Mouse (Mus musculus): ENCODE measurements around the gene Plcb4.
"Not testable (repeated sequence)": the region's sequence is repeated elsewhere in the genome, so short reads cannot be mapped to it uniquely, and the experiment has no call there.

Gene Plcb4

DNA sequence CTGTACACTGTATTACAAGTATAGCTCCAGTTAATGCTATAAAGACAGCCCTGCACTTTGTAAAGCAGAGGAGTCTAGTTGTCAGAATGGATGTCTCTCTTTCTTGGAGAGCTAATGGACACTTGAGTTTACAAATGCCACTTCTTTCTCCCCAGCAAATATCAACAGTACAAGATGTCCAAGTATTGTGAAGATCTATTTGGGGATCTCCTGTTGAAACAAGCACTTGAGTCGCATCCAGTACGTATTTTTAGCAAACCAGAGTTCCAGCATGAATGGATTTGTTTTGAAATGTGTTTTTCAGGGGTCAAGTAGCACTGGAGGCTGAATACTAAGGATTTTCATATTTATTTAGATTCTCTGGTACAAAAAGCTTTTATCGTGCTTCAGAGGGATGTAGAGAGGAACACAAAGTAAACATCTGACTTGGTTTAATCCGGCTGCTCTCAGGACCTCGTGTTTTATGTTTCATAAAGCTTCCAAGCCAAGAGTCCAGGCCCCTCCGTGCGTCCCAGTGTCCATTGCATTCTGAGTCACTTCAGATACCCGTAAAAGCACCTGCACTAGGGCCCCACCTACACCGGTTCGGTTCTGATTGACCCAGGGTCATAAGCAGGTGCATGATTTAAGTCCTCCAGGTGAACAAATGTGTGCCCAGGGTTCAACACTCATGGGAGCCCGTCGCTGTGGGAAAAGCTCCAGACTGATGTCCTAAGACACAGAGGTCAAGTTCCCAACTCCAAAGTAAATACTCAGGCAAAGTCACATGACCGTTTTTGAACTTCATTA, 296.1 kb downstream of the Plcb4 start:
- no peak for DNase-seq (ENCODE audit: low read depth, low spot score)

DNA sequence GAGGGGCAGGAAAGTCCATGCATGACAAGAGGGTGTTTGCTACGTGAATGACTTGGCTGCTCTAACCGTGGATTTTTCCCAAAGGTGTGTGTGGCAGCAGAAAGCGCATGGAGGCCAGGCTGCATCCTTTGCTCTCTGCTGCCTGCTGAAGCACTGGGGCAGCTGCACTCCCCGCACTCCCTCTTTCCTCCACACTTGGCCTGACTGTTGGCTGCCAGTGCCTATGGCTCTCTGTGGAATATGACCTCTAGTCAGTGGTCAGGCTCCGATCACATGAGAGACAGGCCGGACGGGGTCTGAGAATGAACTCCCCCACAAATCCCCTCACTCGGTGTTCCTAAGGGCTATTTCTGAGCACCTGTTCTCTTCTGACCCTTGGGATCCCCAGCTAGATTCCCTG, 297.0 kb downstream of the Plcb4 start:
- no peak for DNase-seq (ENCODE audit: low read depth, low spot score)

DNA sequence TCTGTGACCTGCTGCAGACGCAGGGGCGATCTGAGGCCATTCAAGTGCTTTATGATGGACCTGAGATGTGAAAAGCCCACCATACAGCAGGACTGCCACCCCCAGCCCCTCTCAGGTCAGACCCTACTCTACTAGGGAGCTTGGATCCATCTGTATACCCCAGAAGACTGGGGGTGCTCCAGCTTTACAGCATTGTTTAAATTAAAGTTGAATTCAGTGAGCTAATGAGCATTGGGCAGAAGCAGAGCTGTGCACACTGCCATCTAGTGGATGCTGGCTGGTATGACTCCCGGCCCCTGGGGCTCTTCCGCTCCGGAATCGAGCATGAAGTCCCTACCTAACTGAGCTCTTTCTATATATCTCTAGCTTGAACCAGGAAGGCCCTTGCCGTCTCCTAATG, 298.9 kb downstream of the Plcb4 start:
- peak; percentile 50 for DNase-seq (ENCODE audit: low read depth, low spot score)

DNA sequence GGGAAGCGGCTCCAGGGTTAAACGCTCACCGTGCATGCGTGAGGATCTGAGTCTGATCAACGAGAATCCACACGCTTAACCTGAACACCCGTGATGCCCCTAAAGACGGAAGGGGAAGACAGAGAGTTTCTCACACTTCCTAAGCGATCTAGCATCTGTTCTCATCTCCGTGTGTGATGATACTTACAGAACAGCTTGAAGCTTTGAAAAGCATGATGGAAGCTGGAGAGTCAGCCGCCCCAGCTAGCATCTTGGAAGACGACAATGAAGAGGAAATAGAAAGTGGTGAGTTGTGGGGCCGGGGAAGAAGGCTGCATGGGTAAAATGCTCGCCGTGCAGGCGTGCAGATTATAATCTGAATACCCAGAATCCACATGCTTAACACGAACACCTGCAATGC, 299.6 kb downstream of the Plcb4 start:
- no peak for DNase-seq (ENCODE audit: low read depth, low spot score)

DNA sequence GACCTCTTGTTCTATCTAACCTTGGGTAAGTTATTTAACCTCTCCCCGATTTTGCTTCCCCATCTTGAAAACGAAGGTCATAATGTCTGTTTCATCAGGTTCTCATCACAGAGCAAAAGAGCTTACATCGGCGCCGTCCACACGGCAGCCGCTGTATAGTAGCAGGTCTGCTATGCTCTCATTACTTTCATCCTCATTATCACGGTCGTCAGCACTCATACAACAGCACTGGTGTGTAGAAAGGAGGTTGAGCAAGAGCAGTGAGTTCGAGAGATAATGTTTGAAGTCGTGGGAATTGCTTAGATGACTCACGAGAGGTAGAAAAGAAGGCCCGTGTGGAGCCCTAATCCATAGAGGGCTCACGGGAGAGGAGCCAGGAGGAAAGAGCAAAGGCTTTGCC, 304.3 kb downstream of the Plcb4 start:
- DNase-seq (ENCODE audit: low read depth, low spot score): no peak

DNA sequence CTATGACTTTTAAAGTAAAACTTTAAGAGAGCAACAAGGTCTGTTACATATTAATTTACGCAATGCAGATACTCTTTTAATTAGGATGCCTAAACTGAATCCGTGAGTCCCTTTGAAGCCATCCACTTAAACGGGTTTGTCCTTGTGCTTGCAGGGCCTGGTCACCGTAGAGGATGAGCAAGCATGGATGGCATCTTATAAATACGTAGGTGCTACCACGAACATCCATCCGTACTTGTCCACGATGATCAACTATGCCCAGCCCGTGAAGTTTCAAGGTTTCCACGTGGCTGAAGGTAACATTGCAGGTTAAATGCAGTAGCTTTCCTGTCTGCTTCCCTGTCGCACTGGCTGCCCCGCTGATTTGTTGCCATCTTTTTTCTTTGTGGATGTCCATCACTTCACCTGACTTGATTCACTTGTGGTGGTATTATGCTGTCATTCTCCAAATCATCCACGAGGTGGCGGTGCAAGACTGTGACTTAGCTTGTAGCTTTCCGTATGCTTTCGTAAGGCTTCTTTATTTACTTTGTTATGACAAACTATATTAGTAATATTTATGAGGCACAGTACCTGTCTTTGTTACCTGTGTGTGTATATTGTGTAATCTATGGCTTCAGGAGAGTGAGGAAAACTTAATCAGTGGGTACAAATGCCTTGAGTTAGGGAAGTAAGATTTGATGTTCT, 308.2 kb downstream of the Plcb4 start:
- DNase-seq (ENCODE audit: low read depth, low spot score): peak; percentile 20

DNA sequence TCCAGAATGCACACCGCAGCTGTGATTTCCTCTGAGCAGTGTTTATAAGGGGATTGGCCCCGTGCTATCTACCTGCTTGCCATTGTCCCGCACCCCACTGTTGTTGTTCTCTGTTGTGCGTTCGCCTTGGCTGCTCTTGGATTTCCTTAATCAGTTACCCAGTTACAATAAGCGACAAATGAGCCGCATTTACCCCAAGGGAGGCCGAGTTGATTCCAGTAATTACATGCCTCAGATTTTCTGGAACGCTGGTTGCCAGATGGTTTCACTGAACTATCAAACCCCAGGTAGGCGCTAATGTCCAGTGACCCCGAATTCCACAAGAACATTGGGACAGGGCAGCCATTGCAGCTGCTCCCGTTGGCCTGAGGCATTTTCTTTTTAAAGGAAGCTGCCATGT, 309.3 kb downstream of the Plcb4 start:
- DNase-seq (ENCODE audit: low read depth, low spot score): no peak

DNA sequence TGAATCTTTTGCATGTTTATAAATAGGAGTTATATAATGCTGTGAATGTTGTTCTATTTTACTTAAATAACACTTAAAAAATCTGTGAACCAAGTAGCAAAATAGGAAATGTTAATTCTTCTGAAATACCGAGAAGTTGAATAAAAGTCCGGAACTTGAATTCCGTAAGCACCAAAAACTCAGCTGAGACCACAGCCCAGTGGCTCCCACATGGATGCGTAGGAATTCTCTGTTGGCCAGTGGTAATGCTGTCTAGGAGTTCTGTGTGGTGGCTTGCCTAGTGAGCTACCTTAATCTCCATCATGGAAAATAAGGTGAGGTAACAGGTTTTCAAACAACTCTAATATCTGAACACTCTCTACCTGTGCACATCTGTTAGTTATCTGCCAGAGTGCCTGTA, 312.1 kb downstream of the Plcb4 start:
- no peak for DNase-seq (ENCODE audit: low read depth, low spot score)

DNA sequence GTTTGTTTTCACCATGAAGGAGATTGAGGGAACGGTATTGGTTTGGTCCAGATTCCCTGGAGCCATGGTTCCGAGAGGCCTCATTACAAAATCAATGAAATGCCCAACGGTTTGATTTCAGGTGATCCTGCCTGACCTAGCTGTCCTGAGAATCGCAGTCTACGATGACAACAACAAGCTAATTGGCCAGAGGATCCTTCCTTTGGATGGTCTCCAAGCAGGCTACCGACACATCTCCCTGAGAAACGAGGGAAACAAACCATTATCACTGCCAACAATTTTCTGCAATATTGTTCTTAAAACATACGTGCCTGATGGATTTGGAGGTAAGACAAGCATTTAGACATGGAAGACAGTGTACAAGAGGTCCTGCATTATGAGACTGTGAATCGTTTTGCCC, 317.2 kb downstream of the Plcb4 start:
- DNase-seq (ENCODE audit: low read depth, low spot score): no peak

DNA sequence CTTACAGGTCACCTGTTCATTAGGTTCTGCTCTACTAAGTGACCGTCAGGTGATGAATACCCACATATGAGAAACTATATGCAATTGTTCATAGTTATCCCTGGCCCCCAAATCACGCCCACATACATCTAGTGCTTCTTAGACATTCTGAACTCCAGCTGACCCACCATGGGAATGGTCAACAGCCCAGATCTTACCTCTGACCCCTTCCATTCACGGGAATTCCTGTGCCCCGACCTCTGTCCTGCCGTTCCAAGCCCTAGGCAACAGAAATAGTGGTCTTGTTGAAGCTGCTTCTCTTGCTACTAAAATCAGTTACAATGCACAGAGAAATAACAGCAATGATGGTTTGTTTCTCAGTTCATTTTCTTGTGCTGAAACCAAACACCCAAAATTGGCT, 320.0 kb downstream of the Plcb4 start:
- no peak for DNase-seq (ENCODE audit: low read depth, low spot score)

DNA sequence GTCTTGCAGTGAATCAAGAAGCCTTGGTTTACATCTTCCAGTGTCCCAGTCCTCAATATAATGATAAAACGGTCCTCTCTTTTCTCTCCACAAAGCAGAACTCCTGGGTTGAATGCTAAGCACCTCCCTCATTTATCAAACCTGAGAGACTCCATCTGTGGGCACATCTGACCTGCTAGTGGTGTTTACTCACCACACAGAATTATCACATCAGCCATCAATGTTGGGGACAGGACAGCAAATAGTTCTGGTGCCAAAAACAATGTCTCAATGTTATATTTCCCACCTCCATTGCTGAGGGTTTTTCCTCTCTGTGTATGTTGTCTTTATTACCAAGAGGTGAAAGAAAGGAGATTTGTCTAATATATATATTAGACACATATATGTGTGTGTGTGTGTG, 321.6 kb downstream of the Plcb4 start:
- no peak for DNase-seq (ENCODE audit: low read depth, low spot score)

DNA sequence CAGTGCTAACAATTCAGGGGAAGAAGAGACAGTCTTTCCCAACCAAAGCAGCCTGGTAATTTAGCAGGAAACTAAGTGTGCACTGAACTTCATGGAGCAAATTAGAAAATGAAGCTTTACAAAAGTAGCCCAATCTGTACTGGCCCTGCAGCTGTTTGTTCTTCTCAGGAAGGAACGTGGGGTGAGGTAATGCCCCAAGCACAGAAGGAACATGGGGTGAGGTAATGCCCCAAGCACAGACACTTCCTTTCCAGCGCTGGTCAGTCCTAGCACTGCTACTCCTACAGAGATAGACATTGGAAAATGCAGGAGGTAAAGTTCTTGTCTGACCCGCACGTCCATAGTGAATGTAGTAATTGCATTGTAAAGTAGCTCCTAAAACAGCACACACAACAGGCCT, 325.2 kb downstream of the Plcb4 start:
- no peak for DNase-seq (ENCODE audit: low read depth, low spot score)

DNA sequence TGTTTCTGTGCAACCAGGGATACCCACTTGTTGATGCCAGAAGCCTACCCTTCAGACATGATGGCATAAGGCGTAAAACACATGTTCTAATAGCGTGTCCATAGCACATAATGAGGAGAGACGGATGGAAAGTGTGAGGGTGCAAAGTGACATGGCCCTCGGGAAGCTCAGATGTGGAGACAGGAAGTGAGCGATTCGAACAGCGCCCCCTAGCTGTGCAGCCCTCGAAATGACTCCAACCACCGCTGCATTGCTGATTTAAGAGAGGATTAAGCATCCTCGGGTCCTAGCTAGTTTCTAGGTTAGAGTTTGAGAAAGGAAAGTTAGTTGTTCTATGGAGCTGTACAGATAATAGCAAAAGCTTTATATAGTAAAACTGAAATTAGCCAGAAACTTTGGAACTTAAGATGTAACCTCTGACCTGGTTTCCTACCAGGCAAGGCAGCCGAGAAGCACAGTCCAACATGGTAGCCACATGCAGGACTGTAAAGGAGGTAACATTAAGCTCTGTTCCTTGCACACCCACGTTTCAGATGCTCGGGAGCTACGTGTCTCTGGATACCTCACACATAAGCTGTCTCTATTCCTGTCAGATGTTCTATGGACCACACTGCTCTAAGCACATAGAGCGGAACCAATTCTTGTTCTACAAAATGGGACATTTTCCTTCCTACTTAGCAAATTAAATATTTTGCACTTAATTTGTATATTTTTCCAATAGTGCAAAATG, 326.9 kb downstream of the Plcb4 start:
- DNase-seq (ENCODE audit: low read depth, low spot score): no peak

DNA sequence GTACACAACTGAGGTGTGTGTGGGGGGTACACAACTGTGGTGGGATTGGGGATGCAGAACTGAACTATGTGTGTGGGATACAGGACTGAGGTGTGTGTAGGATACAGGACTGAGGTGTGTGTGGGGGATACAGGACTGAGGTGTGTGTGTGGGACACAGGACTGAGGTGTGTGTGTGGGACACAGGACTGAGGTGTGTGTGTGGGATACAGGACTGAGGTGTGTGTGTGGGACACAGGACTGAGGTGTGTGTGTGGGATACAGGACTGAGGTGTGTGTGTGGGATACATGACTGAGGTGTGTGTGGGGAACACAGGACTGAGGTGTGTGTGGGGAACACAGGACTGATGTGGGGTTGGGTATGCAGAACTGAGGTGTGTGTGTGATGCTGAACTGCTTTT, 329.7 kb downstream of the Plcb4 start:
- DNase-seq (ENCODE audit: low read depth, low spot score): not testable (repeated sequence)

DNA sequence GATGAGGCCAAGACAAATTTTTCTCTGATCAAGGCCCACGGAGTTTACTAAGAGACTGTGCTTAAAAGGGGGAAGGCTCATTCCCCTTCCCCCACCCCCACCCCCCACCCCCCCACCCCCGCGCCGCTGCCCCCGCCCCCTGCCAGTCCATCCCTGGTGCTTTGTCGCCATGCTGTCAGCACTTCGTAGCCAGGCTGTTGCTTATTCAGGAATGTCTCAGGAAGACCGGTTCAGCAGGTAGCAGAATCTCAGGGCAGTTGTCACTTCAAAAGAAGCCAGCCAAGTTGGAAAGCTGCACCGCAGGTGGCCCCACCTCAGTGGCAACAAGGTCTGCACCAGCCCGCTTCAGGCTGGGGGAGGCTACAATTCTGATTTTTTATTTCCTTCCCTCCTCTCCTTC, 331.9 kb downstream of the Plcb4 start:
- DNase-seq (ENCODE audit: low read depth, low spot score): not testable (repeated sequence)

DNA sequence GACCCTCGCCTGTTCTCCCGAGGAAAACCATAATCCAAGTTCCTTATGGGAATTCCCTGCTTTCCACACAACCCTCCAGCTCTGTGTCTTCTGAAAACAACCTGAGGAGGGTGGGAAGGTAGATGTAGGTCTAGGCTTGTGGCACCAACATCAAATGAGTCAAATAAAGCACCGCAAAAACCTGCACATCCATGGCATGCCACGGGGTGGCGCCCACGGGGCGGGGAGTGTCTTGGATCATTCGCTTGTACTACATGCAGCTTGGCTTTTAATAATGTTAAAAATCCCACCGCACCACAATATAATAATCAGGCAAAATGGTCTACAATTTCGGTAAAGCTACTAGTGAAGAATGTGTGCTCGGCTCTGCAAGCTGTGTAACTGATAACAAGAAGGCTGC, 334.5 kb downstream of the Plcb4 start:
- DNase-seq (ENCODE audit: low read depth, low spot score): no peak

DNA sequence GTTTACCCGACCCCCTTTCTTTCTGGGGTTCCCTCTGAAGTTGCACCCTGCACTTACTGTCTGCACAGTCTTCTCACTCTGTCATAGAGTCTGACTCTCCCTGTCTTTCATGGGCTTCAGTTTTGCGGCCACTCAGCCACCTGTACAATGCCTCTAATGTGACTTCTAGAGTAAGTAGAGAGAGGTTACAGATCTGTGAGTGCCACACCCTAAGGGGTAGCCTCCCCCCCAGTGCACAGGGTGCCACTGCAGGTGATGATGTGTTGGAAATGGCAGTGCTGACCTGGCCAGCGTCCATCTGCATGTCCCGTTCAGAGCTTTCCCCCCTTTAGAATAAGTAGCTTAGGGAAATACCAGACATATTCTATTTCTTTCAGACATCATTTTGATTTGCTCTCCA, 336.4 kb downstream of the Plcb4 start:
- no peak for DNase-seq (ENCODE audit: low read depth, low spot score)

DNA sequence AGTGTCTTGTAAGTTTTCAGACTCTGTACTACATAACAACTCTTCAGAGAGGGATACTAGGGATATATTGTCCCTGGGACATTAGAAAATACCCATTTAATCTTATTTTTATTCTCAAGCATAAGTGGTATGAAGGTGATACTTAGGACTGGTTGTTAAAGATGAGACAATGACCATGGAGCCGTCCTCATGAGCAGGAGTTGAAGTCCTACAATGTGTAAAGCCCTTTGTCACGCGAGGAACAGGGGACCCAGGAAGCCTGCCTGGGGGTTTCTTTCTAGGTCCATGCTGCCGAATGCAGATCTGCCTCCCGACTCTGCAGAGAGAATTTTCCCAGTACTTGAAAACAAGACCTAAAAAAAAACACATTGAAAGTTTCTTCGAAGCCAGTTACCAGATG, 338.1 kb downstream of the Plcb4 start:
- DNase-seq (ENCODE audit: low read depth, low spot score): no peak

DNA sequence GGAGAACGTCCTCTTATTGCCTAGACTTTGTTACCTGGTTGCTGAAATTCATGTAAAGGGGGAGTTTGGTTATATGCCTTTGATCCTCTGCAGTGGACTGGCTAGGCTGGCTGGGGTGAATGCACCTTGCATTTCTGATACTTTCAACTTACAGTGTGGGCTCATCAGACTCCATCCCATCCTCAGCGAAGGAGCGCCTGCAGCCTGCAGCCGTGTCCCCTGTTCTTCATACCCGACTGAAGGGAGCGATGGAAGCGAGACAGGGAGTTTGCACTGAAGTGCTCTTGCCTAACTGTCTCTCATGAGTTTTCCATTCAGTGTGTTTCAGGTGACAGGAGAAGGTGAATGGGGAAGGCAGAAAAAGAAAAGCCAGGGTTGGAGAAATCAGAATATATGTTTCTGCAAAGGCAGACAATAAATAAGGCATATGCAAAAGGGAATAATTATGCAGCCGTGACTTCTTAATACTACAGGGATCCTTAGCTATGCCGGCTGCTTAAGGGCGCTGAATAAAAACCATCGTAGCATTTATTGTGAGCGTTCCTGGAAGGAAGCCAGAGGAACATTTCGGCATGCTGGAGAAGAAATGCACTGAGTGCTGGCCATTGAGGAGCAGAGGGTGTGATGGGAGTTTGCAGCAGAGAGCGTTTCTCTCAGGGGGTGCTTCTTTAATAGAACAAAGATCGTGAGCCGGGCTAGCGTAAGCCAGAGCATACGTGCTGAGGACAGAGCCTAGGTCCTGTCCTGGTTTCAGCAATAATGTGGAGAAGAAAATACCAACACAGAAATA, 338.7 kb downstream of the Plcb4 start:
- no peak for DNase-seq (ENCODE audit: low read depth, low spot score)

DNA sequence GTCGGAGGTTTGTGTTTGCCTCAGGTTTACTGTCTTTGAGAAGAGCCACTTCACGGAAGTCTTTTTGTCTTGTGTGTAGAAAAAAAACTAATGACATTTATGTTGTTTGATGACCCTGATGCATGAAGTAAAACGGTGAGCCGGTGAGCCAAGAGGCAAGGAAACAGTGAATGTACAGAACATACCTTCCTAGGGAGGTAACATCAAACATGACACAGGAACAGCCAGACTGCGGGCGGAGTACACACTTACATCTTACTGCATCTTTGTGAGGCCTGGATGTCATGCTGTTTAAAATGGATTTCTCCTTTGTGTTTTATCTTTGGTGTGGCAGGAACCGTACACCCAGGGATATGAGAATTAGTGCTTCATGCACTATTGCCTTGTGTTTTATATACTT, 340.1 kb downstream of the Plcb4 start:
- DNase-seq (ENCODE audit: low read depth, low spot score): no peak

DNA sequence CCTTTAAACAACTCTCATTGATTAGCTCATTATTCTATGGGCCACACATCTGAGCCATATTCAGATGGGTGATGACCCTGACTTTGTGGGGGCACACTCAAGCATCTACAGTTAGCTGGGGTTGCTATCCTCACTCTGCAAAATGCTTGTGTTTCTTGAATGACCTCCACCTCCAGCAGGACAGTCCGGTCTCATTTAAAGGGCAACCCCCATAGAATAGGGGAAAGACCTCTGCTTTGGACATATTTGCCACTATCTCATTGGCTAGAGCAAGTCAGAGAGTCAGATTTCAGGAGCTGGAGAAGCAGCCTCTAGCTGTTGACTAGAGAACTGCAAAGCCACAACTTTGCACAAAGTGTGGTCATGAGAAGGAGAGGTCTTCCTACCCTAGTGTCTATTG, 340.6 kb downstream of the Plcb4 start:
- DNase-seq (ENCODE audit: low read depth, low spot score): no peak

DNA sequence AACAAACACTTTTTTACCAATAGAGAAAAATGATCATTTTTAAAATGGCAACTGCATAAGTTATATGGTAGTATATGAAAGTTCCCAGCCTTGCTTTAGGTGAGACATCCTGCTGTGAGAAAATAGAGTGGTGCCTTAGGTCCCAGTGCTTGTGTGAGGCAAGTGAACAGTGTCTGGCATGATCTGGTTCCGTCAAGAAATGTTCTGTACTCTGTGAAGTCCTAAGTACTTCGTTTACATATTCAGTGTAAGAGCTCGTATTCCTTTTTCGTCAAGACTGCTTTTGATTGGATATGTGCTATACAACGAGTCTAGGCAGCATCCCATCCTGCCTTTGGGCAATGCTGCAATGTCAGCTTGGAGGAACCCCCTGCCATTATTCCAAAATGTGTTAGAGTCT, 342.1 kb downstream of the Plcb4 start:
- DNase-seq (ENCODE audit: low read depth, low spot score): no peak

Data from CD4-positive helper T cell, adult 2 months (primary cell).